Mouse (Mus musculus) CD4-positive, CD25-positive, alpha-beta regulatory T cell, adult 2 months (primary cell): ENCODE measurements at regions not wholly inside any gene's neighbourhood (a gene's known extent, or its start where the extent isn't known, plus 50 kb on each side); places are given as distances from the start of the nearest gene placed in this dataset.

Experiments
- DNase-seq: peaks from one replicate; pipeline ENCODE4 v3.0.0-alpha.2; 2012; ENCODE audit warnings: low read depth, low spot score

GRCm38 (mm10) chr17:48592457-48592856 lies 137.8 kb downstream of the Unc5cl start:
- no peak for DNase-seq

- no peak for DNase-seq
Observed at GRCm38 (mm10) chr17:48595418-48595963, 140.8 kb downstream of the Unc5cl start.

- peak; percentile 45 for DNase-seq
Observed at GRCm38 (mm10) chr17:48596406-48596805, 141.7 kb downstream of the Unc5cl start.

- peak; percentile 18 for DNase-seq
Observed at GRCm38 (mm10) chr17:48597301-48597700, 142.6 kb downstream of the Unc5cl start.

GRCm38 (mm10) chr17:48598471-48599141 lies 143.9 kb downstream of the Unc5cl start:
- DNase-seq = no peak

GRCm38 (mm10) chr17:48600176-48600575 lies 145.5 kb downstream of the Unc5cl start:
- no peak for DNase-seq

GRCm38 (mm10) chr17:48602554-48602953 lies 147.9 kb downstream of the Unc5cl start:
- DNase-seq = peak; percentile 79

- DNase-seq = no peak
Observed at GRCm38 (mm10) chr17:48606767-48607166, 152.1 kb downstream of the Unc5cl start.

- no peak for DNase-seq
Observed at GRCm38 (mm10) chr17:48608315-48608714, 153.6 kb downstream of the Unc5cl start.

GRCm38 (mm10) chr17:48610107-48610506 lies 155.4 kb downstream of the Unc5cl start:
- no peak for DNase-seq

GRCm38 (mm10) chr17:48610806-48611205 lies 156.1 kb downstream of the Unc5cl start:
- DNase-seq = no peak

GRCm38 (mm10) chr17:48613491-48613890 lies 158.8 kb downstream of the Unc5cl start:
- peak; percentile 12 for DNase-seq

- DNase-seq = no peak
Observed at GRCm38 (mm10) chr17:48615248-48615647, 160.5 kb downstream of the Unc5cl start.

GRCm38 (mm10) chr17:48616205-48616604 lies 161.5 kb downstream of the Unc5cl start:
- no peak for DNase-seq

GRCm38 (mm10) chr17:48620896-48621295 lies 166.2 kb downstream of the Unc5cl start:
- DNase-seq = no peak

- DNase-seq = no peak
Observed at GRCm38 (mm10) chr17:48621676-48622075, 167.0 kb downstream of the Unc5cl start.

GRCm38 (mm10) chr17:48624937-48625336 lies 170.2 kb downstream of the Unc5cl start:
- no peak for DNase-seq

GRCm38 (mm10) chr17:48625971-48626370 lies 171.3 kb downstream of the Unc5cl start:
- no peak for DNase-seq

- no peak for DNase-seq
Observed at GRCm38 (mm10) chr17:48639611-48640010, 184.9 kb downstream of the Unc5cl start.

GRCm38 (mm10) chr17:48643533-48644019 lies 188.9 kb downstream of the Unc5cl start:
- no peak for DNase-seq

- DNase-seq = no peak
Observed at GRCm38 (mm10) chr17:48645056-48645455, 190.4 kb downstream of the Unc5cl start.

GRCm38 (mm10) chr17:48646626-48647195 lies 192.0 kb downstream of the Unc5cl start:
- DNase-seq = peak; percentile 30

- DNase-seq = peak; percentile 57
Observed at GRCm38 (mm10) chr17:48647431-48647830, 192.7 kb downstream of the Unc5cl start.
